Mouse (Mus musculus) c-Kit-positive CD71-positive TER-119-positive erythroid progenitor cells, embryonic 14.5 days (primary cell): ENCODE results near the gene Gm7298.
"Not testable (repeated sequence)": the region's sequence is repeated elsewhere in the genome, so short reads cannot be mapped to it uniquely, and the experiment has no call there.

Source experiments
- DNase-seq: peaks from one replicate; pipeline ENCODE4 v3.0.0-alpha.2; 2013; ENCODE audit warnings: low spot score

The Gm7298 gene

DNA sequence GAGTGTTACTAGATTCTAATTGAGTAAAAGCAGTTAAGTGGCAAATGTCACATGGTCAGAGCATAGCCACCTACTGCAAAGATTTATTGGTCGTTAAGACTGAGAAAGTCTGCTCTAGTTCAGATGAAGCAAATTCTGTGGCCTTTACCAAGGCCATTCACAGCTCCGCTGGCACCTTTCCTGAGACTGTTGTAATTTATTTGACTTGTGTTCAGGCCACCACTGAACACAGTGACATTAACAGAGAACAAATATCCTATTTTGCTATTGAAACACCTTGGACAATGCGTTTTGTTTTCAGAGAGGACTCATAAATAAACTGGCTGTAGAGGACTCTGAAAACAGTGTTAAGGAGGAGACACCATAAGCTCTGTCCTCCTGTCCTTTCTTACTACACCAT, at the start of gene Gm7298:
Gene Gm7298, plus strand, starts transcription at position 301 of the 400 bp plus-strand sequence.
- DNase-seq = no peak

DNA sequence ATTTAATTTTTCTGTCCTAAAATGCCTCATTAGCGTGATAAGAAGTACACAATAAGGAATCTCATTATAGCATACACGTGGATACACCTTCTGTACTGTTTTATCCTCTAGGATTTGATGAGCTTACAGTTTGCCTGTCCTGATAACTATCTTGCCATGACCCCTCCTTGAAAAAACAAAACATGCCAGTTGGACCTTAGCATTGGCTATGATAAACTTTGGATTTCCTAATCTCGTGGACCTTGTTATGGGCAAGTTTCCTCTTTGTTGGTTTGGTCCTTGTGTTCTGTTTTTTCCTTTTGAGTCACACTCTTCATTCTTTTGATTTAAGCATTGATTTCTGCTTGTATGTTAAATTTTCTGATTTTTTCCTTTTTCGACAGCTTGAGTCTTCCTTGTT, 95.3 kb downstream of the Gm7298 start:
- DNase-seq = no peak

DNA sequence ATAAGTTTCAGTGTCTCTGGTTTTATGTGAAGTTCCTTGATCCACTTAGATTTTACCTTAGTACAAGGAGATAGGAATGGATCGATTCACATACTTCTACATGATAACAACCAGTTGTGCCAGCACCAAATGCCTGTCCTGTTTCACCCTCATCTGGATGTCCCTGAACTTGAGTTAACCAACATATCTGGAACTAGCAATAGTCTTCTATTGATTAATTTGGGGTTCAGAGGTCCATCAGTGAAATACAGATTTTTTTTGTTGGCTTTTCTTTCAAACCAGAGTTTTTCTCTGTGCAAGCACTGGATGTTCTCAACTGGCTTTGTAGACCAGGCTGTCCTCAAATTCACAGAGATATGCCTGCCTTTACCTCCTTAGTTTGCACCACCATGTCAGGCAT, 103.6 kb downstream of the Gm7298 start:
- no peak for DNase-seq

DNA sequence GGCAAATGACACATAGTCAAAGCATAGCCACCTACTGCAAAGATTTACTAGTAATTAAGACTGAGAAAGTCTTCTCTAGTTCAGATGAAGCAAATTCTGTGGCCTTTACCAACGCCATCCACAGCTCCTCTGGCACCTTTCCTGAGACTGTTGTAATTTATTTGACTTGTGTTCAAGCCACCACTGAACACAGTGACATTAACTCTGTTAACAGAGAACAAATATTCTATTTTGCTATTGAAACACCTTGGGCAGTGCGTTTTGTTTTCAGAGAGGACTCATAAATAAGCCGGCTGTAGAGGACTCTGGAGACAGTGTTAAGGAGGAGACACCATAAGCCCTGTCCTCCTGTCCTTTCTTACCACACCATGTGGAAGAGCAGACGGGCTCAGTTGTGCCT, 105.5 kb downstream of the Gm7298 start, which contains the start of gene Mug1:
Gene Mug1, plus strand, starts transcription at position 271 of the 400 bp plus-strand sequence.
- DNase-seq = not testable (repeated sequence)
